Mouse (Mus musculus): ENCODE measurements around the gene Akr1c12. TPM values are rescaled to one million over a fixed set of nuclear protein-coding genes. Genes with fewer than 3 reads are reported as not detected.
"Not testable (repeated sequence)": the region's sequence is repeated elsewhere in the genome, so short reads cannot be mapped to it uniquely, and the experiment has no call there.

Gene Akr1c12
- polyA plus RNA-seq, 1 experiment from 2014 or later, result 0.27 TPM

DNA sequence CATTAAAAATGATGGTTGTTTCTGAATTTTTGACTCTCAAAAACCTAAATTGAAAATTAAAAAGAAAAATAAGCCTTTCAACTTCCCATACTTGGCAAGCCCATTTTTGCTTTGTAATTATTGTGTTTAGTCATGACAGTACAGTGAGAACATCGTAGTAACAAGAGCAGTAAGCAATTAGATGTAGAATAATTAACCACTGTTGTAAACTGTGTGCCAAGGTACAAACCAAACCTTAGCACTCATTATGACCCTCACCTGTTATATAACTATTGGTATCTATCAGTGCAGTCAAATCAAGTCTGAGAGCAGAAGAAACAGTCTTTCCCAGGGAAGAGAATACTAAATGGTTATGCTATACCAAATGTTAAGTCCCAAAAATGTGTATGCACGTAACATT is 14.2 kb downstream of the Akr1c12 start:
- Histone ChIP-seq H3K9me3 (replicated peaks; ENCODE audit: control insufficient read depth, low read length) (no peaks in the 10 kb centered on the region), H3K4me3 (ENCODE audit: low read depth, low read length) (no peak overlapping the region), H3K4me1 (ENCODE audit: control insufficient read depth, insufficient read depth, low read length) (no peaks in the 10 kb centered on the region), H3K27ac (ENCODE audit: low read depth, low read length) (no peak overlapping the region), H3K9ac (ENCODE audit: low read length) (no peak overlapping the region), H3K36me3 (ENCODE audit: control insufficient read depth, insufficient read depth, low read length) (no peaks in the 10 kb centered on the region), H3K4me2 (ENCODE audit: low read length) (no peak overlapping the region), H3K27me3 (replicated peaks; ENCODE audit: control insufficient read depth, insufficient read depth, low read length) (no peaks in the 10 kb centered on the region)
- no peak for ATAC-seq
- DNase-seq (ENCODE audit: low spot score), result no peak
- 83% methylated on average over 2 of the region's 2 CpGs for WGBS

DNA sequence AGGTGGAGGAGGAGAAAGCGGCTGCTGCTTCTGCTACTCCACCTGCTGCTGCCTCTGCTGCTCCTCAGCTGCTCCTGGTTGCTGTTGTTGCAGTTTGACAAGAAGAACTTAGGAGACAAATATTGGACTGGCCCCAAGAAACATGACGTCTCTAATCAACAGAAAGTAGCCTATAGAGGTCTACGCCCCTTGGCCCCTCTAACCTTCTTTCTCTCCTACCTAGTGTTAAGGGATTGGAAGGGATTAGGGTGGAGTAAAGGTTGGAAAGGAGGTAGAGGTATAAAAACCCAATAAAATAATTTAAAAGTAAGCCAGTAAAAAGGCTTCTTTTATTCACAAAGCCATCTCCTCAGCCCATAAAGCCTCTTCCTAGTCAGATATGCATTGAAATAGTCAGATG is 14.6 kb downstream of the Akr1c12 start:
- DNase-seq (ENCODE audit: low spot score) (no peak), ATAC-seq (no peak)
- Histone ChIP-seq H3K27me3 (replicated peaks; ENCODE audit: control insufficient read depth, insufficient read depth, low read length) (no peaks in the 10 kb centered on the region), H3K9ac (ENCODE audit: low read length) (no peak overlapping the region), H3K4me3 (ENCODE audit: low read depth, low read length) (no peak overlapping the region), H3K9me3 (replicated peaks; ENCODE audit: control insufficient read depth, low read length) (no peaks in the 10 kb centered on the region), H3K36me3 (ENCODE audit: control insufficient read depth, insufficient read depth, low read length) (no peaks in the 10 kb centered on the region), H3K4me2 (ENCODE audit: low read length) (no peak overlapping the region), H3K4me1 (ENCODE audit: control insufficient read depth, insufficient read depth, low read length) (no peaks in the 10 kb centered on the region), H3K27ac (ENCODE audit: low read depth, low read length) (no peak overlapping the region)
- WGBS, result 88% methylated on average over 3 of the region's 3 CpGs

DNA sequence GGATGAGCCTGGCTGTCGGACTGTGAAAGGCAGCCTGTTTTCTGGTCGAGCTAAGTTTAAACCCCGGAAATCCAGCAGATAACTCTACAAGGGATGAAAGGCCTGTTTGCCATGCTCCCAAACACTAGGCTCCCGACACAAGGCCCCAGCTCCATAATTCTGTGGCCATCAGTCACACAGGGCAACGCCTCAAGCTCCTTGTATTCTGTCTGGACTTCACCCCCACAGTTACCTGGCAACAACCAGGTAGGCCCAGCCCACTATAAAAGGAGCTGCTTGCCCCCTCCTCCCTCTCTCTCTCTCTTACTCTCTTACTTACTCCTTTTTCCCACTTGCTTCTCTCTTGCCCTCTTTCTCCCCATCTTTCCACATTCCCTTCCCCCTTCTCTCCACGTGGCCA is 21.9 kb downstream of the Akr1c12 start:
- H3K27ac ChIP-seq (ENCODE audit: low read depth, low read length), result no peak overlapping the region
- H3K27me3 ChIP-seq (replicated peaks; ENCODE audit: control insufficient read depth, insufficient read depth, low read length), result no peaks in the 10 kb centered on the region
- no peaks in the 10 kb centered on the region for H3K36me3 ChIP-seq (ENCODE audit: control insufficient read depth, insufficient read depth, low read length)
- no peak overlapping the region for H3K4me3 ChIP-seq (ENCODE audit: low read depth, low read length)
- ATAC-seq (no peak), DNase-seq (ENCODE audit: low spot score) (no peak)
- H3K4me1 ChIP-seq (ENCODE audit: control insufficient read depth, insufficient read depth, low read length), result no peaks in the 10 kb centered on the region
- no peak overlapping the region for H3K4me2 ChIP-seq (ENCODE audit: low read length)
- no peaks in the 10 kb centered on the region for H3K9me3 ChIP-seq (replicated peaks; ENCODE audit: control insufficient read depth, low read length)
- 82% methylated on average over 6 of the region's 6 CpGs for WGBS
- no peak overlapping the region for H3K9ac ChIP-seq (ENCODE audit: low read length)

DNA sequence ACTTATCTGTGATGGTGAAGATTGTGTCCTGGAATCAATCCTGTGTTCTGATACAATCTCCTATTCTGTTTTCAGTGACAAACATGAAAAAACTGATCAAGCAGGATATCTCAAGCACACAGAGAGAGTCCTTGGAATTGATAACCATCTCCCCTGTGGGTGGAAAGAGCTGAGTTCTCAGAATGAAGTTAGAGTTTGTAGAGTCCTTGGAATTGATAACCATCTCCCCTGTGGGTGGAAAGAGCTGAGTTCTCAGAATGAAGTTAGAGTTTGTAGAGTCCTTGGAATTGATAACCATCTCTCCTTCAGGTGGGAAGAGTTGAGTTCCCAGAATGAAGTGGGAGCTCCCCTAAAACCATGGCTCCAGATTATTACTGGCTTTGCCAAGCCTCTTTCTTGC is 22.3 kb downstream of the Akr1c12 start:
- not testable (repeated sequence) for DNase-seq (ENCODE audit: low spot score); H3K9ac ChIP-seq (ENCODE audit: low read length)

DNA sequence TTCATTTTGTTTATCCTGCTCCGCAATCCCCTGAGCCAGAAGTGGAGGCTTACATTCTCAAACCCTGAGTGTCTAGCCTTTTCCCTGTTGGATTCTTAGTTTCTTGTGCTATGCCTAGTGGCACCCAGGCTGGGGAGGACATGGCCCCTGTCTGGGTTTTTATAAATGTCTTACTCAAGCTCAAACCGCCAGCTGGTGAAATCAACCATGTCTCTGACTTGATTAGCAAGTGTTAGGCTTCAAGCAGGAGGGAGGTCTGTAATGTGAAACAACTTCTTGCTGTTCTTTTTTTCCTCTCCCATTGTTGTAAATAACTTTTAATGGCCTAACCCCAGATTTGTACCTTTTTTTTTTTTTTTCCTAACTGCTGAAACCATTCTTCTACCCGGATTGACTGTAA is 29.9 kb downstream of the Akr1c12 start:
- H3K27me3 ChIP-seq (replicated peaks; ENCODE audit: control insufficient read depth, insufficient read depth, low read length), result no peaks in the 10 kb centered on the region
- DNase-seq (ENCODE audit: low spot score), result no peak
- H3K36me3 ChIP-seq (ENCODE audit: control insufficient read depth, insufficient read depth, low read length), result no peaks in the 10 kb centered on the region
- H3K9ac ChIP-seq (ENCODE audit: low read length), result no peak overlapping the region
- no peaks in the 10 kb centered on the region for H3K9me3 ChIP-seq (replicated peaks; ENCODE audit: control insufficient read depth, low read length)
- 62% methylated on average over 3 of the region's 3 CpGs for WGBS
- no peak overlapping the region for H3K4me2 ChIP-seq (ENCODE audit: low read length)
- H3K4me1 ChIP-seq (ENCODE audit: control insufficient read depth, insufficient read depth, low read length), result no peaks in the 10 kb centered on the region
- no peak overlapping the region for H3K27ac ChIP-seq (ENCODE audit: low read depth, low read length)
- H3K4me3 ChIP-seq (ENCODE audit: low read depth, low read length), result no peak overlapping the region
- no peak for ATAC-seq

More for the DNA sequence above, 22.3 kb downstream of the Akr1c12 start:
- not testable (repeated sequence) for H3K4me2 ChIP-seq (ENCODE audit: low read length); H3K4me1 ChIP-seq (ENCODE audit: control insufficient read depth, insufficient read depth, low read length); H3K4me3 ChIP-seq (ENCODE audit: low read depth, low read length); H3K27ac ChIP-seq (ENCODE audit: low read depth, low read length); H3K36me3 ChIP-seq (ENCODE audit: control insufficient read depth, insufficient read depth, low read length); H3K27me3 ChIP-seq (replicated peaks; ENCODE audit: control insufficient read depth, insufficient read depth, low read length); H3K9me3 ChIP-seq (replicated peaks; ENCODE audit: control insufficient read depth, low read length); ATAC-seq

DNA sequence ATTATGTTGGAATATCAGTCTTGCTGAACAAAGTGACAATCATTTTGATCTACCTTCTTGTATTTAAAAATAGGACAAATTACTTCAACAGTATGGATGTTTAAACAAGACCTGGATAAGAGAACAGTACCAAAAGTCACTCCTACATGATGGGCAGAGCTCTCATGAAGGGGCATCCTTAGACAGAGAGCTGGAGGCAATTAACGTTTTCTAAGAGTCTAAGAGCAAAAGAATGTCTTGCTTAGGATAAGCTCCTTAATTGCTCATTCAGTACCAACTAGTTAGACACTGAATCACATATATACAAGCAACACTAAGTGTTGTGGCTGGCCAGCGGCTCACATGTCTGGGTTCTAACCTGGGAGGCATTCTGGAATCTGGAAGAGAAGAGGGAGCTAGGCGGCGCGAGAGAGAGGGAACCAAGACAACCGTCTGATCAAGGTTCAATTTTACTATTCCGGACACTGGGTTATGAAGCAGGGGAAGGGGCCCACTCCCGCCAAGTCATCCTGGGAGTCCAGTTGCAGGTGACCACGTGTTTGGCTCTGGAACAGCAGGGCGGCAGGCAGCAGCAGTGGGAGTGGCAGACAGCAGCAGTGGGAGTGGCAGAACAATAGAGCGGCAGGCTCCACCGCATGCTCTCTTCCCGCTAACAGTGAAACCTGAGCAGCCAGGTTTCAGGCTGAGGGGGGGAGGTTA is 34.2 kb downstream of the Akr1c12 start:
- Histone ChIP-seq H3K4me3 (ENCODE audit: low read depth, low read length) (peak overlapping the region; percentile 31), H3K36me3 (ENCODE audit: control insufficient read depth, insufficient read depth, low read length) (no peaks in the 10 kb centered on the region), H3K27me3 (replicated peaks; ENCODE audit: control insufficient read depth, insufficient read depth, low read length) (no peaks in the 10 kb centered on the region), H3K4me1 (ENCODE audit: control insufficient read depth, insufficient read depth, low read length) (no peaks in the 10 kb centered on the region), H3K27ac (ENCODE audit: low read depth, low read length) (no peak overlapping the region), H3K4me2 (ENCODE audit: low read length) (peak overlapping the region; percentile 53), H3K9me3 (replicated peaks; ENCODE audit: control insufficient read depth, low read length) (no peaks in the 10 kb centered on the region), H3K9ac (ENCODE audit: low read length) (peak overlapping the region; percentile 56)
- peak; percentile 56 for DNase-seq (ENCODE audit: low spot score)
- peak; percentile 91 for ATAC-seq
- WGBS, result 2% methylated on average over 13 of the region's 13 CpGs

DNA sequence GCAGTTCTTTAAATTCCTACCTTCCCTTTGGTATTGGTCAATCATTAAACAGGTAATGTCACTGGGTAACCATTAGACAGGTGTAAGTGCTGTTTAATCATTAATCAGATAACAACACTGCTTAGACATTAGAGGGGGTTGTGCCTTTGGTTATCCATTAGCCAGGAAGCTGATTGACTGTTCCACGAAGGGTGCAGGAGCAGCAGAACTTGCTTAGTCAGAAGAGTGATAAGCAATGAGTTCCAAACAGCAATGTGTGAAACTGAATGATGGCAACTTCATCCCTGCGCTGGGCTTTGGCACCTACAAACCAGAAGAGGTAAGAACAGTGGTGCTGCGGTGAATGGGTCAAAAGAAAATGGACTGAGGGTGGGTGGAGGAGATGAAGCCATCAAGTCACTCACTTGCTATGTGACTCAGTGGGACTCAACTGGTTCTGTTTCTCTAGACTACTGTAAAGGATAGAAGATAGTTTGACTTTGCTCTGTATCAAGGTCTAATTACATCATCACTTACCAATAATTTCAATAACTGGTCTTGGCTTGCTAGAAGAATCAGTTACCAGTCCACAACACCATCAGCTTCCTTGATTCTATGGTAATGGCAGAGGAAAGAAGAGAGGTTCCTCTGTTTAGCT is 45.6 kb downstream of the Akr1c12 start:
- H3K4me3 ChIP-seq (ENCODE audit: low read depth, low read length), result no peak overlapping the region
- H3K4me1 ChIP-seq (ENCODE audit: control insufficient read depth, insufficient read depth, low read length), result no peaks in the 10 kb centered on the region
- H3K36me3 ChIP-seq (ENCODE audit: control insufficient read depth, insufficient read depth, low read length), result no peaks in the 10 kb centered on the region
- no peaks in the 10 kb centered on the region for H3K9me3 ChIP-seq (replicated peaks; ENCODE audit: control insufficient read depth, low read length)
- ATAC-seq, result no peak
- H3K4me2 ChIP-seq (ENCODE audit: low read length), result no peak overlapping the region
- WGBS, result 86% methylated on average over 3 of the region's 3 CpGs
- no peak overlapping the region for H3K9ac ChIP-seq (ENCODE audit: low read length)
- H3K27me3 ChIP-seq (replicated peaks; ENCODE audit: control insufficient read depth, insufficient read depth, low read length), result no peaks in the 10 kb centered on the region
- DNase-seq (ENCODE audit: low spot score), result no peak
- H3K27ac ChIP-seq (ENCODE audit: low read depth, low read length), result no peak overlapping the region

DNA sequence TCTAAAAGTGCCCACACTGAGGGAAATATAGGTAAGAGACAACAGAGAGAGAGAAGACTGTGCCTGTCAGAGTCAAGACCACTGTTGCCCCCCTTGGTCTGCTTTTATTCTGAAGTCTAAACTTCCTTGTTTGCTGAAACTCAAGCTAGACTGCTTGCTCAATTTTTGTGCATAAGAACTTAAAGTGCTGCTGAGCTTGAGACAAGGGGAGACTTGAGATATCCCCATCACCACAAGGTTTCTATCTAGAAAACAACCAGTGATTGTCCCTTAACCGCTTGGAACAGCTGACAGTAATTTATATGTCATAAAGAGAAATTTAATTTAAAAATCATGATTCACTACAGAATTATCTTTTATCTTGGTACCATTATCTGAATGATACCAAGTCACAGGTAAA is 46.1 kb downstream of the Akr1c12 start:
- Histone ChIP-seq H3K4me3 (ENCODE audit: low read depth, low read length) (no peak overlapping the region), H3K9ac (ENCODE audit: low read length) (no peak overlapping the region), H3K9me3 (replicated peaks; ENCODE audit: control insufficient read depth, low read length) (no peaks in the 10 kb centered on the region), H3K27me3 (replicated peaks; ENCODE audit: control insufficient read depth, insufficient read depth, low read length) (no peaks in the 10 kb centered on the region), H3K27ac (ENCODE audit: low read depth, low read length) (no peak overlapping the region), H3K36me3 (ENCODE audit: control insufficient read depth, insufficient read depth, low read length) (no peaks in the 10 kb centered on the region), H3K4me1 (ENCODE audit: control insufficient read depth, insufficient read depth, low read length) (no peaks in the 10 kb centered on the region), H3K4me2 (ENCODE audit: low read length) (no peak overlapping the region)
- no peak for DNase-seq (ENCODE audit: low spot score)
- 82% methylated on average over 1 of the region's 1 CpGs for WGBS
- ATAC-seq, result no peak

DNA sequence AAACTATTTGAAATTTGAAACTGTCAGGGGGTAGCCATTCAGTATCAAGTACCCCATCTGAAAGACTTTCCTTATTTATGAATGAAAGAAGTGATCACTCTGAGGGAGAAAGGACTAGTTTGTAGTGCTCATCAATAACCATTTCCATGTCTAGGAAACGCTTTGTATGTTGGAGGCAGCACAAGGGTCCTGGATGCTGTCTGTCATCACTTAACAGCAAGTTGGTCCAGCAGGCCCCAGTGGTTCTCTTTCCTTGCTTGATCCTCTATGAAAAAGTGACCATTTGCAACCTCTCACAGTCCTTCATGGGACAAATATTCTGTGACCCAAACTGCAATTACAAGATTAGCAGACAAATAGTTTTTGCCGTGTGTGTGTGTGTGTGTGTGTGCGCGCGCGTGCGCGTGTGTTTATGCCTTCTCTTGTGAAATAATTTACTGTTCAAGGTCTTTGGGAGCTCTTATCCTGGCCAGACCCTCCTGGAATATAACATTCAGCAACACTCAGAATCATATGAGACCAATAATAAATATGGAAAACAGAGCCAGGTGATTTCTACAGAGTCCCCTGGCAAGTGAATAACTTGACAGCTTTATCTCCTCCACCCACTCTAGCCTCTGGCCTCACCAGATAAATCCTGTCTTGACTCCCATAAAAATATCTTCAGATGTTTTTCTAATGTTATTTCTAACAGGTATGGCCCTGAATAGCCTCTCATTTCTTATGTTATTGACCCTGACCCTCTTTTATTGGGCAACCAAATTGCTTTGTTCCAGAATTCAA is 48.2 kb downstream of the Akr1c12 start:
- WGBS, result 90% methylated on average over 8 of the region's 8 CpGs
- Histone ChIP-seq H3K36me3 (ENCODE audit: control insufficient read depth, insufficient read depth, low read length) (no peaks in the 10 kb centered on the region), H3K27ac (ENCODE audit: low read depth, low read length) (no peak overlapping the region), H3K9ac (ENCODE audit: low read length) (no peak overlapping the region), H3K4me3 (ENCODE audit: low read depth, low read length) (no peak overlapping the region), H3K4me1 (ENCODE audit: control insufficient read depth, insufficient read depth, low read length) (no peaks in the 10 kb centered on the region), H3K9me3 (replicated peaks; ENCODE audit: control insufficient read depth, low read length) (no peaks in the 10 kb centered on the region), H3K4me2 (ENCODE audit: low read length) (no peak overlapping the region), H3K27me3 (replicated peaks; ENCODE audit: control insufficient read depth, insufficient read depth, low read length) (no peaks in the 10 kb centered on the region)
- no peak for DNase-seq (ENCODE audit: low spot score)
- no peak for ATAC-seq
